Mouse (Mus musculus) liver, embryonic 14.5 days (tissue): ENCODE measurements around the gene Vasn.

ENCODE experiments used
- CTCF ChIP-seq: IDR thresholded peaks from 2 replicates; pipeline ENCODE4 v1.5.1; 2016; ENCODE audit warnings: antibody characterized with exemption, low read depth, control low read depth
- EP300 ChIP-seq: IDR thresholded peaks from 2 replicates; pipeline ENCODE4 v1.6.1; 2016; ENCODE audit warnings: antibody characterized with exemption, low read depth

DNA sequence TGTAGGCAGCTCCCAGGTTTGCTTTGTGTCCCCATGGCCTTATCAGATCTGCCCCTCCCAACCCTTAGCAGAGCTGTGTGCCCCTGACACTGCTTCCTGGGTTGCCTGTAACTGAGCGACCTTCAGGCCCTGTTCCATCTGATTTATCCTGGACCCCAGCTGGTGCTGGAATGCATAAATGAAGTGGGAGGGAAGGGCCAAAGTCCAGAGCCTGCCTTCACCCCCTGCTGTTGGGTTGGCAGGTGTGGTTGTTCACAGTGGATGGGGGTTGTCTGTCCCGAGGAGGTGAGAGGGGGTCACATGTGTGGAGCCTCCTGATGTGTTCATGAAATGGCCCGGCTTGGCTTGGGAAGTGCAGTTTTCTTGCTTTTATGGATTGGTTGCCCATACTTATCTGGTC, 37.6 kb upstream of the Vasn start:
- TF ChIP-seq EP300 (no peak), CTCF (no peak)
